Mouse (Mus musculus) C2C12 (cell line): Measurements from ENCODE around the gene Tbl1xr1. TPM values are rescaled to one million over a fixed set of nuclear protein-coding genes. Genes with fewer than 3 reads are reported as not detected.

Experiments used
- H3K27me3 ChIP-seq: one replicate; pipeline ENCODE4 v1.6.1; 2011; ENCODE audit not compliant: control insufficient read depth, insufficient read depth, insufficient read length
- H3K36me3 ChIP-seq: one replicate; pipeline ENCODE4 v1.6.1; 2011; ENCODE audit not compliant: control insufficient read depth, insufficient read depth
- H3K4me3 ChIP-seq: one replicate; pipeline ENCODE4 v1.5.1; 2011; ENCODE audit warnings: mild to moderate bottlenecking, control low read depth; ENCODE audit not compliant: poor library complexity, insufficient read depth, severe bottlenecking
- H3K79me2 ChIP-seq: one replicate; pipeline ENCODE4 v1.6.1; 2011; ENCODE audit not compliant: control insufficient read depth, insufficient read depth
- H3K79me3 ChIP-seq: one replicate; pipeline ENCODE4 v1.6.1; 2011; ENCODE audit warnings: low read depth, control low read depth
- H3ac ChIP-seq: one replicate; pipeline ENCODE3; 2011; ENCODE audit warnings: low read depth; ENCODE audit not compliant: control insufficient read depth, insufficient read length
- CEBPB ChIP-seq: IDR thresholded peaks from one replicate; pipeline ENCODE4 v1.6.1; 2011; ENCODE audit warnings: low read depth, mild to moderate bottlenecking, control low read depth, moderate library complexity
- CTCF ChIP-seq: IDR thresholded peaks from one replicate; pipeline ENCODE4 v1.5.1; 2011; ENCODE audit not compliant: control insufficient read depth, insufficient read depth, insufficient read length
- FOSL1 ChIP-seq: IDR thresholded peaks from one replicate; pipeline ENCODE4 v1.8.0; 2011; ENCODE audit warnings: mild to moderate bottlenecking, low read length; ENCODE audit not compliant: poor library complexity, insufficient read depth, severe bottlenecking
- MAX ChIP-seq: IDR thresholded peaks from one replicate; pipeline ENCODE4 v1.6.1; 2011; ENCODE audit warnings: mild to moderate bottlenecking, control low read depth
- MYOD1 ChIP-seq: IDR thresholded peaks from one replicate; pipeline ENCODE4 v1.6.1; 2011; ENCODE audit warnings: low read depth; ENCODE audit not compliant: control insufficient read depth, insufficient read length
- MYOG ChIP-seq: IDR thresholded peaks from one replicate; pipeline ENCODE4 v1.6.1; 2011; ENCODE audit not compliant: control insufficient read depth, insufficient read length; ENCODE audit errors: extremely low read depth
- USF1 ChIP-seq: IDR thresholded peaks from one replicate; pipeline ENCODE4 v1.6.1; 2011; ENCODE audit warnings: low read depth, mild to moderate bottlenecking, control low read depth, moderate library complexity
- polyA plus RNA-seq: library from polyadenylated mRNA; unstranded; fragments of >200 nt; fragmentation: generic; extraction: Trizol; gene quantifications from one replicate; pipeline ENCODE4 v1.2.1, GENCODE M21; 2012; ENCODE audit warnings: missing spikeins

Tbl1xr1 gene
- polyA plus RNA-seq, 1 experiment: 6.1 TPM

DNA sequence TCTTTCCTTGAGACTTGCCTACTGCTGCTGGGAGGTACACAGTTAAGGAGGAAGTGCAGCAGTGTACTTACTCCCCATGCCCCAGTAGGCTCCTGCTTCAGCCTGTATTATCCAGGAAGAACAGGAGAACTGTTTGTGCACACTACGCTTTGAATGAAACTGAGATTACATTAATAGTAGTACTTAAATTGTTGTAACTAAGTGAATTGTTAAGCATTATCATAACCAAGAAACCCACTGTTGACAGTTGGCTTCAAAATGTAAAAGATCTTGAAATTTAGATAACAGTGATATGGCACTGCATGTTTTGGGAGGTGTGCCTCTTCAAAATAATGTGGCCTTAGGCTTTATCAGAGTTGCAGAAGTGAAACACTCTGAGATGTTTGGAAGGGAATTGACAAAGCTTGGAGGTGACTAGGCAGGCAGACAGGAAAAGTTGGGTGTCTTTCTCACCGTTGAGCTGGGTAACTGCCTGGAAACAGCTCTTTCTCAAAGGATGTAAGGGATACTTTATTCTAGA lies 62.2 kb downstream of the Tbl1xr1 start:
- TF ChIP-seq MYOG: no peak
- no peak for TF ChIP-seq FOSL1
- no peak for TF ChIP-seq MYOD1
- TF ChIP-seq CTCF: no peak
- TF ChIP-seq MAX: no peak
- TF ChIP-seq CEBPB: no peak
- no peak for TF ChIP-seq USF1
- no peaks in the 10 kb centered on the region for H3K36me3 ChIP-seq

GRCm38 (mm10) chr3:22140111-22140658 lies 63.7 kb downstream of the Tbl1xr1 start:
- Histone ChIP-seq H3K79me2 (peaks cover 93% of the 10 kb centered on the region), H3K27me3 (no peaks in the 10 kb centered on the region), H3K79me3 (peaks cover 42% of the 10 kb centered on the region), H3K4me3 (no peak overlapping the region), H3ac (no peak overlapping the region), H3K36me3 (no peaks in the 10 kb centered on the region)
- TF ChIP-seq USF1 (no peak), CEBPB (no peak), FOSL1 (no peak), MAX (no peak), CTCF (no peak), MYOG (no peak), MYOD1 (no peak)

More for the DNA sequence above, 62.2 kb downstream of the Tbl1xr1 start:
- Histone ChIP-seq H3K4me3 (no peak overlapping the region), H3K79me2 (peaks cover 98% of the 10 kb centered on the region), H3K79me3 (peaks cover 46% of the 10 kb centered on the region), H3K27me3 (no peaks in the 10 kb centered on the region), H3ac (no peak overlapping the region)

DNA sequence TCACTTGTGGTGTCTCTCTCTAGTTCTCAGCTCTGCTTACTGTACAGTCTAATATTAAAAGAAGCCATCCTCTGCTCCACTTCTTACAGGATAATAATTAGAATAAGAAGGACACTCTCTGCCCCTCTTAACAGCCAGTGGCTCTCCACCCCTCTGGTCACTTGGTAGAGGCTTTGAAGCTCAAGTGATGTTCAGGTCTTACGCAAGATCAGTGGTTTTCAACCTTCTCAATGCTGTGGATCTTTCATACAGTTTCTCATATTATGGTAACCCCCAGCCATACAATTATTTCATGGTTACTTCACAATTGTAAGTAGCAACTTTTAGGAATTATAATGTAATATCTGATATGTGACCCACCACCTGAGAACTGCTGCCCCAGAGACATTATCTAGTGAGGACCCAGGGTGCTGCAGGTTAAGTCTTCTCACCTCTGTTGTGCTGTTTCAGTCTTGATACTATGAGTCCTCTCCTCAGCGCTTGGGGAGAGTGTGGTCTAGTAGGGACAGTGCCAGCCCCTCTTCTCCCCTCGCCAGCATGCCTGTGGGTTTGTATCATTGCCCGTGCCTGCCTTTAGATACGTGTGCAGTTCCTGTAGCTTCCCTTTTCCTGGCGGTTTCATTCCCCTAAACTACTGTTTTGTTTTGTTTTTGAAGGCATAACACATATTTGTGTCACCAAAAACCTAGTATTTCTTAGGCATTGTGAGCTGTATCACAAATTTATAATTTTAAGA lies 65.7 kb downstream of the Tbl1xr1 start:
- Histone ChIP-seq H3K79me3 (peaks cover 30% of the 10 kb centered on the region), H3K27me3 (no peaks in the 10 kb centered on the region), H3K4me3 (no peak overlapping the region), H3ac (no peak overlapping the region), H3K36me3 (no peaks in the 10 kb centered on the region), H3K79me2 (peaks cover 93% of the 10 kb centered on the region)
- no peak for TF ChIP-seq CTCF
- peak; percentile 46 for TF ChIP-seq CEBPB

DNA sequence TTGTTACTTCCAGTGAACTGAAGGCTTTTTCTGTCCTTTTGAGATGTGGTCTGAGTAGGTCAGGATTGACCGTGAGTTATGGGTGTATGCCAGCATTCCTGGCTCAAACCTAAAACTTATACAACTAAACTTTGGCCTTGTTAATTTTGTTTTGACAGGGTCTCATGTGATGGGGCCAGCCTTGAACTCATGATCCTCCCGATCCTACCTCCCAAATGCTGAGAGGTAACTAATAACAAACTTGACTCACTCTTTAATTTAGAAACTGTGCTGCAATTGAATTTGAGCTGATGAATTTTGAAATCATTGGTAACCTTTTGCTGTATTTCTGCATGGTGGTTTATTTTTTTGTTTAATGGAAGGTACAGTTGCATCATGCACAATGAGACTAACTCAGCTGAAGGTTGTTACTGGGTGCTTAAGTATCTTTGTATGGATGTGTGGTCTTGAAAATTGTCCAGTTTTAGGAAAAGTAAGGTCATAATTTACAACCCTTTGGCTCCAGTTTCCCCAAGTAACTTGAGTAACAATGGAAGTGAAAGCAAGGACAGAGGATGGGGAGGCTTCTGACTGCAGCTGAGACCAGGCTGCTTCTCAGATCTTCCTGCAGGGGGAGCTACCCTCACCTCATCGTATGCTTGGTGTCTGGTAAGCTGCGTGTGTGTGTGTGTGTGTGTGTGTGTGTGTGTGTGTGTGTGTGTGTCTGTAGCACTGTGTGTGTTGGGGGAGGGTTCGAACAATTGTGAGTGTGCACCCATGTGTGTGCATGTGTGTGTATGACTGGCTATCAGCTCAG lies 66.6 kb downstream of the Tbl1xr1 start:
- no peaks in the 10 kb centered on the region for H3K36me3 ChIP-seq
- H3K79me3 ChIP-seq: peaks cover 31% of the 10 kb centered on the region
- H3ac ChIP-seq: no peak overlapping the region
- peaks cover 92% of the 10 kb centered on the region for H3K79me2 ChIP-seq
- peak; percentile 44 for TF ChIP-seq CTCF
- no peak for TF ChIP-seq MYOD1
- no peaks in the 10 kb centered on the region for H3K27me3 ChIP-seq
- no peak overlapping the region for H3K4me3 ChIP-seq

DNA sequence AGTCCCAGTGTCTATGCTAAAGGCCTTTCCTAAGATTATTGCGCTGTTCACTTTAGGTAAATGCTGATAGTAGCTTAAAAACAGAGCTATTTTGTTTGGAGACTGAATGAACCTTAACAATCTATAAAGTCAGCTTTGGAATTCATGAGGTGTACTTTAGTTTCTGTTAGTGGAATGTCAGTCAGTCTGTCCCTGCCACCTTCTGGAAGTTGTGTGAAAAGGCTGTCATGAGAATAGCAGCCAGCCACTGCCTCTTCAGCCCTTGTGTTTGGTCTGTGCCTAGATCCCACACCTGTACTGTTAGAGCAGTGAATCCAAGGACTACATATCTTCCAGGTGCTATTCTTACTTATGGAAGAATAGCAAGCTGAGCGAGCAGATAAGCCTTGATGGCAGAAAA lies 67.8 kb downstream of the Tbl1xr1 start:
- Histone ChIP-seq H3K79me3 (peaks cover 26% of the 10 kb centered on the region), H3ac (no peak overlapping the region), H3K4me3 (no peak overlapping the region), H3K79me2 (peaks cover 92% of the 10 kb centered on the region), H3K36me3 (no peaks in the 10 kb centered on the region), H3K27me3 (no peaks in the 10 kb centered on the region)
- TF ChIP-seq CTCF (no peak), FOSL1 (no peak), CEBPB (no peak), MAX (no peak), MYOD1 (no peak), MYOG (no peak), USF1 (no peak)
